Mouse (Mus musculus): ENCODE results near the gene Phkg2.
"Not testable (repeated sequence)": the region's sequence is repeated elsewhere in the genome, so short reads cannot be mapped to it uniquely, and the experiment has no call there.

The Phkg2 gene

GRCm38 (mm10) chr7:127604256-127604655 lies 31.1 kb downstream of the Phkg2 start:
- DNase-seq (ENCODE audit: low read depth) = no peak

- no peak for DNase-seq (ENCODE audit: low read depth)
These were observed 34.0 kb downstream of the Phkg2 start for GRCm38 (mm10) chr7:127607150-127607549.

GRCm38 (mm10) chr7:127611011-127611410 lies 37.9 kb downstream of the Phkg2 start:
- DNase-seq (ENCODE audit: low read depth) = no peak

GRCm38 (mm10) chr7:127611561-127611960 lies 38.4 kb downstream of the Phkg2 start:
- no peak for DNase-seq (ENCODE audit: low read depth)

- DNase-seq (ENCODE audit: low read depth) = no peak
These were observed 40.4 kb downstream of the Phkg2 start for GRCm38 (mm10) chr7:127613501-127613900.

GRCm38 (mm10) chr7:127614091-127614490 lies 41.0 kb downstream of the Phkg2 start:
- DNase-seq (ENCODE audit: low read depth) = no peak

GRCm38 (mm10) chr7:127614511-127614890 lies 41.4 kb downstream of the Phkg2 start:
- DNase-seq (ENCODE audit: low read depth) = peak; percentile 63

- DNase-seq (ENCODE audit: low read depth) = peak; percentile 77
These were observed 42.0 kb downstream of the Phkg2 start, which contains the start of gene Zfp629 for GRCm38 (mm10) chr7:127614891-127615843. Zfp629 (minus strand) TSS chr7:127615797.

- DNase-seq (ENCODE audit: low read depth) = no peak
These were observed 43.2 kb downstream of the Phkg2 start for GRCm38 (mm10) chr7:127616336-127616735.

- DNase-seq (ENCODE audit: low read depth) = no peak
These were observed 43.7 kb downstream of the Phkg2 start for GRCm38 (mm10) chr7:127616881-127617280.

GRCm38 (mm10) chr7:127617962-127618361 lies 44.8 kb downstream of the Phkg2 start:
- no peak for DNase-seq (ENCODE audit: low read depth)

- DNase-seq (ENCODE audit: low read depth) = not testable (repeated sequence)
These were observed 45.3 kb downstream of the Phkg2 start for GRCm38 (mm10) chr7:127618402-127618801.

- no peak for DNase-seq (ENCODE audit: low read depth)
These were observed 52.9 kb downstream of the Phkg2 start for GRCm38 (mm10) chr7:127626039-127626438.

GRCm38 (mm10) chr7:127626471-127626870 lies 53.3 kb downstream of the Phkg2 start:
- DNase-seq (ENCODE audit: low read depth) = no peak

GRCm38 (mm10) chr7:127628646-127629045 lies 55.5 kb downstream of the Phkg2 start:
- no peak for DNase-seq (ENCODE audit: low read depth)

- DNase-seq (ENCODE audit: low read depth) = no peak
These were observed 58.3 kb downstream of the Phkg2 start for GRCm38 (mm10) chr7:127631416-127631815.
